Mouse (Mus musculus) hindbrain, embryonic 13.5 days (tissue): ENCODE measurements around the gene Arhgap15. TPM values are rescaled to one million over a fixed set of nuclear protein-coding genes. Genes with fewer than 3 reads are reported as not detected.

Experiments
- ATAC-seq: fragments of 200-750 bp; cut with Nextera tagmentation; 2 replicates; pipeline ENCODE4 v1.8.0; 2017; ENCODE audit warnings: moderate TSS enrichment; ENCODE audit not compliant: low FRiP score
- H3K27ac ChIP-seq: fragments of 300-500 bp; sonication (generic); 2 replicates; pipeline ENCODE4 v1.5.1; 2015; ENCODE audit warnings: inconsistent platforms, mild to moderate bottlenecking, moderate library complexity
- H3K27me3 ChIP-seq: fragments of 300-500 bp; sonication (generic); 2 replicates; pipeline ENCODE4 v1.6.1; 2015; ENCODE audit warnings: mild to moderate bottlenecking, inconsistent platforms
- H3K36me3 ChIP-seq: fragments of 300-500 bp; sonication (generic); 2 replicates; pipeline ENCODE4 v1.6.1; 2015; ENCODE audit warnings: mild to moderate bottlenecking, inconsistent platforms
- H3K4me1 ChIP-seq: fragments of 300-500 bp; sonication (generic); replicated peaks from 2 replicates; pipeline ENCODE4 v1.6.1; 2015; ENCODE audit warnings: inconsistent platforms
- H3K4me2 ChIP-seq: fragments of 300-500 bp; sonication (generic); 2 replicates; pipeline ENCODE4 v1.6.1; 2015; ENCODE audit warnings: inconsistent platforms, mild to moderate bottlenecking, moderate library complexity
- H3K4me3 ChIP-seq: fragments of 300-500 bp; sonication (generic); 2 replicates; pipeline ENCODE4 v1.5.1; 2015; ENCODE audit warnings: mild to moderate bottlenecking, inconsistent platforms
- H3K9ac ChIP-seq: fragments of 300-500 bp; sonication (generic); 2 replicates; pipeline ENCODE4 v1.6.1; 2015; ENCODE audit warnings: mild to moderate bottlenecking, inconsistent platforms
- H3K9me3 ChIP-seq: fragments of 300-500 bp; sonication (generic); 2 replicates; pipeline ENCODE4 v1.6.1; 2016; ENCODE audit warnings: inconsistent platforms
- WGBS: fragments of 180-500 bp; shearing (Covaris S2); methylation state at CpG from one replicate; pipeline ENCODE4 v1.1.7; 2015; 5-methylcytosine and 5-hydroxymethylcytosine counted together
- polyA plus RNA-seq: library from polyadenylated mRNA; unstranded; fragments of >200 nt; fragmentation: Nextera tagmentation; extraction: Ambion mirVana; gene quantifications from 2 replicates; pipeline ENCODE4 v1.2.1, GENCODE M21; 2015

The Arhgap15 gene
- polyA plus RNA-seq, 1 experiment from 2014 or later, result 2.8 TPM

DNA sequence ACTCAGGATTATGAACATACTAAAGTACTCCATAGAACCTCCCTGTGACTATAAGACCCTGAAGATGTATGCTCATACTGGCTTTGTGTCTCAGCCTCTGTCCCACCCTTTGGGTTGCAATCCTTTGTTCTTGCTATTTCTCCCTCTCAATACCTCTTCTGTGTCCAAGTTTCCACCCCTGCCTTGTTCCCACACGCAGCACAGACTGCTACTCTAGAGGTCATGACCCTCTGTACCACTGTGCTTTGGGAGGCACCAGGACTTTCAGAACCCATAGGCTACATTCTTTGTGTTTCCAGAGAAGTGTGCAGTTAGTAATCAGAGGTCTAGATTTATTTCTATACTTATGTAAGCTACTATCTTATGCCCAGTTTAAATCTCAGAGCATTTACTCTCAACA, 648.6 kb downstream of the Arhgap15 start:
- Histone ChIP-seq H3K4me1 (0 out of 2 replicates have a peak, but pooled peaks cover 3% of the 10 kb centered on the region), H3K4me3 (no peak overlapping the region), H3K36me3 (no peaks in the 10 kb centered on the region), H3K27me3 (no peaks in the 10 kb centered on the region), H3K9ac (no peak overlapping the region), H3K27ac (no peak overlapping the region), H3K4me2 (no peak overlapping the region), H3K9me3 (no peaks in the 10 kb centered on the region)
- ATAC-seq, result no peak
- WGBS, result 0% methylated on average over 1 of the region's 1 CpGs

- WGBS, result 55% methylated on average over 4 of the region's 4 CpGs
- H3K4me2 ChIP-seq, result no peak overlapping the region
- no peak overlapping the region for H3K27ac ChIP-seq
- no peaks in the 10 kb centered on the region for H3K9me3 ChIP-seq
- H3K36me3 ChIP-seq, result no peaks in the 10 kb centered on the region
- H3K9ac ChIP-seq, result no peak overlapping the region
- ATAC-seq, result no peak
- H3K4me3 ChIP-seq, result no peak overlapping the region
- 0 out of 2 replicates have a peak, but pooled peaks cover 3% of the 10 kb centered on the region for H3K4me1 ChIP-seq
- H3K27me3 ChIP-seq, result no peaks in the 10 kb centered on the region
These were observed 649.2 kb downstream of the Arhgap15 start for GRCm38 (mm10) chr2:44397735-44398337.

DNA sequence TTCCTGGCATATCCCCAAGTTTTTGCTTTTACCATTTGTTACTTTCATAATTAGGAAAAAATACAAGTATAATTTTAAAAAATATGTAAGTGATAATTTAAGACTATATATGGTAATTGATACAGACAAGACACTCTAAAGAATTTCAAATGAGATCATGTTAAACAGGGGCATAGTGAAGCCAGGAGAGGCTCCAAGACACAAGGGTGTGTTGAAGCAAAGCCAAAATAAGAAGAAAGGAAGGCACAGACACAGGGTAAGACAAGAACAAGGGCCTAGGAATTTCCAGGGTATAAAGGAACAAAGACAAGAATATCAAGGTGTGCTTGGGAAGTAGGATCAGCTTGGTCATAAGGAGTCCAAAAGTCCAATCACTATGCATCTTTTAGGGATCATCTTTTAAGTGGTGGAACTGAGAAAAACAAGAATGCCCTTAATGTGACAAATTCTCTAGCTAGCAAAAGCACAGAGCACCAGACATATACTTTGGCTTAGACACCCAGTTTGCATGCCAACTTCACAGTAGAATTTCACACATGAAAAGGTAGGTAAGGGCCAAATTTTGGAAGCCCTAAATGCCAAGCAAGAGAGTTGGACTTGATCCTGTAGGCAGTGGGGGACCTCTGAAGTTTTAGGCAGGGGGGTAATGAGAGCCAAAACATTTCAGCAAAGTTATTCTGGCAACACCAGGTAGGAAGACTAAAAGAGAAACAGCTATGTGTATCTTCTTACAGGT, 650.7 kb downstream of the Arhgap15 start:
- no peaks in the 10 kb centered on the region for H3K9me3 ChIP-seq
- H3K4me3 ChIP-seq, result no peak overlapping the region
- H3K4me1 ChIP-seq, result 0 out of 2 replicates have a peak, but pooled peaks cover 3% of the 10 kb centered on the region
- H3K27ac ChIP-seq, result no peak overlapping the region
- no peaks in the 10 kb centered on the region for H3K36me3 ChIP-seq
- no peak for ATAC-seq
- no peaks in the 10 kb centered on the region for H3K27me3 ChIP-seq
- H3K4me2 ChIP-seq, result no peak overlapping the region
- H3K9ac ChIP-seq, result no peak overlapping the region

DNA sequence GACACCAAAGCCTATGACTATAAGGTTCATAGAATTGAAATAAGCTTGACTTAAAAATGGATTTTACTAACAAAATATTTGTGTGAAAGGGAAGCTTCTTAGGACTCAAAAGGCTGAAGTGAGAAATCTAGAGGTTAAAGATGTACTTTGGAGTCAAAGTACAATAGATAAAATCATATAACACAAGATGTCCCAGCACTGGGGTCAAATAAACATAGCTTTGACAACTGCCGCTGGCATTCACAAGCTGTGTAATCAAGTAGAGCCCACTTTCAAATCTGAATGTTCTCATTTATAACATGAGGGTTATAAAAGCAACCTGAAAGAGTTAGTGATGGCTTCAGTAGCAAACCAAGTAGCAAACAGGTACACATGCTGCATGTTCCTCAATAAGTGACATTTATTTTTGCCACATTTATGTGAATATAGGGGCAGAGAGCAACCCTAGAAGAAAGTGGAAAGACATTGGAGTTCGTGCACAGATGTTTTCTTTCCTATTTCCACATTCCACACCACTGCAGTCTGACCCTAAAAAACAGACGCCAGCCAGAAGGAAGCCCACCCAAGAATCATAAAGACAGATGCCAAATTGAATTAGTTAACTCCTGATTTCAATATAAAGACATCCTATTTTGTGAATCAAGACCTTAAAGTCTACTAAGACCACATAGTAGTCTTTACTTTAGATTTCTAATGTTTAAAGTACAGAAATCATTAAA, 653.2 kb downstream of the Arhgap15 start:
- no peak overlapping the region for H3K4me2 ChIP-seq
- H3K36me3 ChIP-seq, result no peaks in the 10 kb centered on the region
- H3K4me1 ChIP-seq, result no peaks in the 10 kb centered on the region
- H3K27me3 ChIP-seq, result no peaks in the 10 kb centered on the region
- 81% methylated on average over 3 of the region's 3 CpGs for WGBS
- no peak for ATAC-seq
- no peak overlapping the region for H3K27ac ChIP-seq
- H3K9ac ChIP-seq, result no peak overlapping the region
- H3K9me3 ChIP-seq, result no peaks in the 10 kb centered on the region
- H3K4me3 ChIP-seq, result no peak overlapping the region

DNA sequence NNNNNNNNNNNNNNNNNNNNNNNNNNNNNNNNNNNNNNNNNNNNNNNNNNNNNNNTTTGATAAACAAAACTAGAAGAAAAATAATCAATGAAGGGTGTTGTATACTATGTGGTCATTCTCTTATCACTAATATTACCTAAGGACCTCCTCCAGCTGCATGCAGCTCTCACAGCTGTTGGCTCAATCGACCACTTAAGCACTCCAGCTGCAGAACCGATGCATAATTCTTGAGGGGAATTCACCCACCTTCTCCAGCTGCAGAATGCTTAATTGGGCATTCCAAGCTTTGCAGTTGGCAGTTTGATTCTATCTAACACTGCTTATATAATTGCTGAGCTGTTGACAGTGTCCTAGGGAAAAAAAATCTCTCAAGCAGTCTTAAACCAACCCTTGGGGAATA, 663.0 kb downstream of the Arhgap15 start:
- no peak overlapping the region for H3K4me2 ChIP-seq
- H3K9ac ChIP-seq, result no peak overlapping the region
- H3K4me3 ChIP-seq, result no peak overlapping the region
- H3K27me3 ChIP-seq, result no peaks in the 10 kb centered on the region
- WGBS, result 74% methylated on average over 2 of the region's 2 CpGs
- H3K4me1 ChIP-seq, result no peaks in the 10 kb centered on the region
- H3K27ac ChIP-seq, result no peak overlapping the region
- H3K36me3 ChIP-seq, result no peaks in the 10 kb centered on the region
- H3K9me3 ChIP-seq, result no peaks in the 10 kb centered on the region
- ATAC-seq, result no peak

DNA sequence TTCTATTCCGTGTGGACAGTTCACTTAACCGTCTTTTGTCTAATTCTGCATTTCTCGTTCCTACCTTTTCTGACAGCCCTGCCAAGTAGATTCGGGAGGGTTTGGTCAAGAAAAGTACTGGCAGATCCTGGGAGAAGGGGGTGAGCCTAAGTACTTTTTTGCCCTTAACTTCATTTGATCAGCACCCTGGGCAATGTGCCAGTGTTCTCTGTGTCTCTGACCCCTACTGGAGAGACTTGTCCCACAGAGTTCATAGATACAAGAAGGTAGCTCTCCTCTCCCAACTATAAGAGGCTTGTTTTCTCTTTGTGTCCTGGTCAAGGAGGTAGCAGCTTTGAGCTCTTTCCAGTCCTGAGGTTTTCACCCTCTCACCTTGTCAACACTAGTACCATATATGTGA, 667.7 kb downstream of the Arhgap15 start:
- 89% methylated on average over 4 of the region's 4 CpGs for WGBS
- Histone ChIP-seq H3K4me3 (no peak overlapping the region), H3K4me2 (no peak overlapping the region), H3K36me3 (no peaks in the 10 kb centered on the region), H3K27ac (no peak overlapping the region), H3K9ac (no peak overlapping the region), H3K27me3 (no peaks in the 10 kb centered on the region), H3K4me1 (no peaks in the 10 kb centered on the region), H3K9me3 (no peaks in the 10 kb centered on the region)
- ATAC-seq, result no peak

- Histone ChIP-seq H3K4me1 (no peaks in the 10 kb centered on the region), H3K4me3 (no peak overlapping the region), H3K9me3 (no peaks in the 10 kb centered on the region), H3K27me3 (no peaks in the 10 kb centered on the region), H3K36me3 (no peaks in the 10 kb centered on the region), H3K27ac (no peak overlapping the region), H3K9ac (no peak overlapping the region), H3K4me2 (no peak overlapping the region)
- ATAC-seq, result no peak
- WGBS, result 90% methylated on average over 4 of the region's 4 CpGs
These were observed 671.1 kb downstream of the Arhgap15 start for GRCm38 (mm10) chr2:44419547-44420225.

- Histone ChIP-seq H3K4me1 (no peaks in the 10 kb centered on the region), H3K36me3 (no peaks in the 10 kb centered on the region), H3K4me3 (no peak overlapping the region), H3K9ac (no peak overlapping the region), H3K27me3 (no peaks in the 10 kb centered on the region), H3K9me3 (no peaks in the 10 kb centered on the region), H3K4me2 (no peak overlapping the region), H3K27ac (no peak overlapping the region)
- no peak for ATAC-seq
- WGBS, result 62% methylated on average over 9 of the region's 9 CpGs
These were observed 681.9 kb downstream of the Arhgap15 start for GRCm38 (mm10) chr2:44430521-44430920.

DNA sequence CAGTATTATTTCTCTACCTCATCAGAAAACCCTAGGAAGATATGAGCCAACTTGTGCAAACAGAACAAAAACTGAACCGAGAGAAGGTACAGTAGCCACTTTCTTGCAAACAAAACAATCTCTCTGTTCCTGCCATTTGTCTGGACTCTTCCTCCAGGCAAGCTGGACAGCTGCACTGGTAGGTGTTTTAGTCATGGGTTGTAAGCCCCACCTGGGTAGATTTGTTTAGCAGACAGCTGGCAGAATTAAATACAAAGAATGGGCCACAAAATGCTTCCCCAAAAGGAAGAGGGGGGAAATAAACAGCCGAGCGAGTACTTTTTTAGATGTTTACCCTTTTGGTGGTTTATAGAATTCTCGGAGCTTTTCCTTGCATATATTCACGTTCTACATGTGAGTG, 688.0 kb downstream of the Arhgap15 start:
- H3K4me2 ChIP-seq, result no peak overlapping the region
- H3K27ac ChIP-seq, result no peak overlapping the region
- WGBS, result 84% methylated on average over 5 of the region's 5 CpGs
- no peak overlapping the region for H3K9ac ChIP-seq
- H3K27me3 ChIP-seq, result no peaks in the 10 kb centered on the region
- peaks cover 3% of the 10 kb centered on the region; the same call in 1 of the 2 replicates for H3K9me3 ChIP-seq
- 0 out of 2 replicates have a peak, but pooled peaks cover 3% of the 10 kb centered on the region for H3K4me1 ChIP-seq
- no peaks in the 10 kb centered on the region for H3K36me3 ChIP-seq
- no peak for ATAC-seq
- no peak overlapping the region for H3K4me3 ChIP-seq

DNA sequence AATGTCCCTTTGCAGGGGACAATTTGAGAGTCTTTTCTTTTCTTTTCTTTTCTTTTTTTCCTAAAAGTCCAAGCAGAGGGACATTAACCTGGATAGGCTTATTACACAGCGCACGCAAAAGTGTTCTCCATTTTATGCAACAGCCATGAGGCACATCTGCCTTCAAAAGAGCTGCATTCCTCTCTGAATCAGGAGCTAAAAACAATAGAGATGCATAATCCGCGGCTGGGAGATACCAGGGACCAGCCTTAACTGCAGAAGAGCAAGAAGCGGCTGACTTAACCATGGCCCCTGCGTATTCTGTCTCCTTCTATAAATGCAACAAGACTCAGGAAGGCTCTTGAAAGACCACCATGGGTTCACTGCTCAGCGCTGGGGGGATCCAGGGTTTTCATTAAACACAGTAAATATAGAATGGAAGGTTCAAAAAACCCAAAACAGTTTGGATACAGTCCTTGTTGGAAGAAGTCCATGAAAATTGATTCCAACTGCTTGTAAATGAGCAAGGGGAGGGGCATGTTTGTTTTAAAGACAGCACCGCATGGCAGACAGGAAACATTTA, 689.0 kb downstream of the Arhgap15 start:
- Histone ChIP-seq H3K4me2 (no peak overlapping the region), H3K36me3 (0 out of 2 replicates have a peak, but pooled peaks cover 3% of the 10 kb centered on the region), H3K27ac (no peak overlapping the region), H3K9me3 (peaks cover 10% of the 10 kb centered on the region), H3K4me3 (no peak overlapping the region), H3K27me3 (no peaks in the 10 kb centered on the region), H3K4me1 (0 out of 2 replicates have a peak, but pooled peaks cover 3% of the 10 kb centered on the region), H3K9ac (no peak overlapping the region)
- ATAC-seq, result no peak
- 58% methylated on average over 8 of the region's 8 CpGs for WGBS

DNA sequence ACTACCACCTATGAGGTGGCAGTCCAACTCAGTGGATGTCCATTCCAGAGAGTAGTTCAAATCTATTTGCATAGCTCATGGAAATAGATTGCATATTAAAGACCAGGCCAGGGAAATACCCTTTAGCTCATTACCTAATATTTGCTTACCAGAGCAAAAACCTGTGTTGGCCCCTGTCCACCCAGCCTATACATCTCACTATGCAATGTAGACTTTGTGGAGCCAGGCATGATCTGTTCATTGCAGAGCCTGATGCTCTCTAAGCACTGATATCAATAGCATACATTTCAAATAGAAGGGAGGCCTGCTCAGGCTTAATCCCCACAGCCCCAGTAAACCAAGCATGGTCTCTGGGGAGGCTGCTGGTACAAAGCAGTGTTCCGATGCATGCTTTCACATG, 689.4 kb downstream of the Arhgap15 start:
- WGBS, result 83% methylated on average over 1 of the region's 1 CpGs
- H3K4me1 ChIP-seq, result 0 out of 2 replicates have a peak, but pooled peaks cover 3% of the 10 kb centered on the region
- H3K9ac ChIP-seq, result no peak overlapping the region
- H3K27ac ChIP-seq, result no peak overlapping the region
- no peak overlapping the region for H3K4me2 ChIP-seq
- H3K4me3 ChIP-seq, result no peak overlapping the region
- H3K36me3 ChIP-seq, result 0 out of 2 replicates have a peak, but pooled peaks cover 3% of the 10 kb centered on the region
- H3K27me3 ChIP-seq, result no peaks in the 10 kb centered on the region
- peaks cover 13% of the 10 kb centered on the region for H3K9me3 ChIP-seq
- ATAC-seq, result no peak

DNA sequence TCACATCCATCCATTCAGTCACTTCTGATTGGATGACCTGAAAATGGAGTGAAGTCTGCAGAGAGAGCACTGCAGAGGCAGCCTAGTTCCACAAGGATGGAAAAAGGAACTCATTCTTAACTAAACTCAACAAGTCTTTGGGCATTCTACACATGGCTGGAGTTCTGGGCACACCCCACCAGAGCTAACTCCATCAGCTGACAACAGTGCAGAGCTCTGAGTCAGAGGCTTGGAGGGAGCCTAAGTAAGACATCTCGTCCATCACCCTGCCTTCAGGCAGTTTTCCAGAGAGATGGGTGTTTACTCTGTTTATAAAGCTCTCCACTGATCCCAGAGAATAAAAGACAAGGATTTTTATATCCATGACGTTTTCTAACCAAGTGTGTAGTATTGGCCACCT, 696.3 kb downstream of the Arhgap15 start:
- H3K9ac ChIP-seq, result no peak overlapping the region
- no peak overlapping the region for H3K27ac ChIP-seq
- H3K36me3 ChIP-seq, result 0 out of 2 replicates have a peak, but pooled peaks cover 3% of the 10 kb centered on the region
- H3K4me1 ChIP-seq, result no peaks in the 10 kb centered on the region; the same call in 1 of the 2 replicates
- WGBS, result 79% methylated on average over 2 of the region's 2 CpGs
- no peak for ATAC-seq
- peaks cover 13% of the 10 kb centered on the region for H3K9me3 ChIP-seq
- H3K4me3 ChIP-seq, result no peak overlapping the region
- no peaks in the 10 kb centered on the region for H3K27me3 ChIP-seq
- H3K4me2 ChIP-seq, result no peak overlapping the region
